Mouse (Mus musculus) hindbrain, embryonic 11.5 days (tissue): ENCODE data around the gene Fam69b. TPM values are rescaled to one million over a fixed set of nuclear protein-coding genes. Genes with fewer than 3 reads are reported as not detected.
"Not testable (repeated sequence)": the region's sequence is repeated elsewhere in the genome, so short reads cannot be mapped to it uniquely, and the experiment has no call there.

Experiments
- ATAC-seq: fragments of 200-750 bp; cut with Nextera tagmentation; 2 replicates; pipeline ENCODE4 v1.8.0; 2017; ENCODE audit warnings: mild to moderate bottlenecking, moderate TSS enrichment, moderate library complexity; ENCODE audit not compliant: low FRiP score
- DNase-seq: peaks from one replicate; pipeline ENCODE4 v3.0.0-alpha.2; 2015; ENCODE audit warnings: low spot score
- H3K27ac ChIP-seq: fragments of 300-500 bp; sonication (generic); 2 replicates; pipeline ENCODE4 v1.5.1; 2014; ENCODE audit warnings: mild to moderate bottlenecking, low read depth, low read length
- H3K27me3 ChIP-seq: fragments of 300-500 bp; sonication (generic); 2 replicates; pipeline ENCODE4 v1.6.1; 2014; ENCODE audit warnings: mild to moderate bottlenecking, low read length, moderate library complexity, mixed read lengths; ENCODE audit not compliant: control insufficient read depth, insufficient read depth
- H3K36me3 ChIP-seq: fragments of 300-500 bp; sonication (generic); 2 replicates; pipeline ENCODE4 v1.6.1; 2014; ENCODE audit warnings: mild to moderate bottlenecking, low read length, moderate library complexity, mixed read lengths; ENCODE audit not compliant: control insufficient read depth, insufficient read depth
- H3K4me1 ChIP-seq: fragments of 300-500 bp; sonication (generic); replicated peaks from 2 replicates; pipeline ENCODE4 v1.6.1; 2014; ENCODE audit warnings: low read length, mixed read lengths; ENCODE audit not compliant: control insufficient read depth, insufficient read depth
- H3K4me2 ChIP-seq: fragments of 300-500 bp; sonication (generic); replicated peaks from 2 replicates; pipeline ENCODE4 v1.6.1; 2014; ENCODE audit warnings: mild to moderate bottlenecking, low read depth, low read length
- H3K4me3 ChIP-seq: fragments of 300-500 bp; sonication (generic); 2 replicates; pipeline ENCODE4 v1.5.1; 2014; ENCODE audit warnings: low read depth, low read length
- H3K9ac ChIP-seq: fragments of 300-500 bp; sonication (generic); 2 replicates; pipeline ENCODE4 v1.6.1; 2014; ENCODE audit warnings: low read depth, low read length
- H3K9me3 ChIP-seq: fragments of 300-500 bp; sonication (generic); 2 replicates; pipeline ENCODE4 v1.6.1; 2016; ENCODE audit warnings: low read length; ENCODE audit not compliant: control insufficient read depth
- WGBS: fragments of 180-500 bp; shearing (Covaris S2); extraction: QIAGEN DNeasy Blood & Tissue Kit; methylation state at CpG from one replicate; pipeline ENCODE4 v1.1.7; 2014; 5-methylcytosine and 5-hydroxymethylcytosine counted together
- polyA plus RNA-seq: library from polyadenylated mRNA; unstranded; fragments of >200 nt; fragmentation: Nextera tagmentation; extraction: Ambion mirVana; gene quantifications from 2 replicates; pipeline ENCODE4 v1.2.1, GENCODE M21; 2014

Fam69b gene
- polyA plus RNA-seq, 1 experiment from 2014 or later: 38.4 TPM

DNA sequence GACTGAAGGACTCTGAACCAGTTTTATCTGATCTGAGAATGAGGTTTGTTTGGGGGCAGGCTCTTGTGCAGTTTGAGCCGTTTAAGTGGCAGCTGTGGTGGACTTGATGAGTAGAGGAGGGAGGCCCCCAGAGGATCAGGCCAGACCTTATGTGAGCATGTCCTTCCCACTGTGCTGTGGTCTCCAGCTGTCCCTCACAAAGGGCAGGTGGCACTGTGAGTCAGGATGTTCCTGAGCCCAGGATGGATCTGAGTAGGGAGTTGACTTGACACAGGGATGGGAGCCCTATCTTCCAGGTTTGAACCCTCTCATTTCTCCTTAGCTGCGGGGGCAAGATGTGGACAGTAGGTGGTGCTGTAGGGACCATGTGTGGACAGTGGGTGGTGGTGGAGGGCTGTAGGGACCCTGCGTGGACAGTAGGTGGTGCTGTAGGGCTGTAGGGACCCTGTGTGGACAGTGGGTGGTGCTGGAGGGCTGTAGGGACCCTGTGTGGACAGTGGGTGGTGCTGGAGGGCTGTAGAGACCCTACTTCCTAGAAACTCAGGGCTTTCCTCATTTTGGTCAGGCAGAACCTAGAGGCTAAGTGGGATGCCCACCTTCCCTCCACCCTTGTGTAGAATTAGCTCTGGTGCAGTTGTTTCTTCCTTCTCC lies 18.5 kb downstream of the Fam69b start:
- Histone ChIP-seq H3K9ac (no peak overlapping the region), H3K4me2 (no peak overlapping the region), H3K9me3 (no peaks in the 10 kb centered on the region), H3K27me3 (no peaks in the 10 kb centered on the region), H3K4me1 (no peaks in the 10 kb centered on the region), H3K27ac (no peak overlapping the region), H3K4me3 (no peak overlapping the region), H3K36me3 (no peaks in the 10 kb centered on the region)
- peak; percentile 94 for ATAC-seq
- DNase-seq: peak; percentile 95
- WGBS: 34% methylated on average over 3 of the region's 3 CpGs

DNA sequence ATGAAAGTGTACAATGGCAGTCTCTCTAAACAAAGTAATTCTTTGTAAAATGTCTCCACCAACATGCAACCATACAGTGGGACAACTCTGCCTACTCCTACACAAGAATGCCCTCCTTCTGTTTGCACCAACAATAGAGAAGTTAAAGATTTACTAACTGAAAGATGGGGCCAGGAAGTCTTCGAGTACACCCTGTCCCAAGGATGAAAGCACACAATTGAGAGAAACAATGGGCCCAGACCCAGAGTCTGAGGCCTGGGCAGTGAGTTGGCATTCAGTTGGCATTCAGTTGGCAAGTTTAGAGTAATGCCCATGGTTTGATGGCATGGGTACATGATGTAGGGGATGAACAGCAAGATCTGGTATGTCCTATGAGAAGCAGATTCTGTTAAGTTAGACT lies 26.4 kb downstream of the Fam69b start:
- ATAC-seq (no peak), DNase-seq (no peak)
- Histone ChIP-seq H3K4me1 (no peaks in the 10 kb centered on the region), H3K9ac (no peak overlapping the region), H3K27me3 (no peaks in the 10 kb centered on the region), H3K4me3 (no peak overlapping the region), H3K27ac (no peak overlapping the region), H3K36me3 (no peaks in the 10 kb centered on the region), H3K4me2 (no peak overlapping the region), H3K9me3 (no peaks in the 10 kb centered on the region)
- 48% methylated on average over 1 of the region's 1 CpGs for WGBS

DNA sequence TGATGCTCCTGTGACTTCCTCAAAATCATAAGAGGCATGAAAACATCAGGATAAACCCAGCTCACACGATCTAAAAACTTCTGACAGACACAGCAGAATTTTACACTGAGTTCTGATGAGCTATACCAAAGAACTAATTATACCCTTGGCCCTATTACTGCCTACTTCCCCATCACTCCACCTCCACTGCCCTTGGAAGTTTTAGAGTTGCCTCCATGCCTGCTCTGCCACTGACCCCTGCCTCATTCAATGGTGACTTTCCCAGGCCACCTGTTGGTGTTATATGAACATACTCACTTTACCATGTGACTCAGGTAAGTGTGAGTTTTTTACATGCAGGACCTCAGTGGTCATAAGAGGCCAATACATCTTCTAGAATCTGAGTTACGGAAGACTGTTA lies 29.2 kb downstream of the Fam69b start:
- 80% methylated on average over 2 of the region's 2 CpGs for WGBS
- no peak for ATAC-seq

GRCm38 (mm10) chr2:26661143-26661752 lies 33.0 kb downstream of the Fam69b start:
- Histone ChIP-seq H3K4me3 (peak overlapping the region; percentile 21), H3K4me1 (no peaks in the 10 kb centered on the region), H3K36me3 (no peaks in the 10 kb centered on the region), H3K4me2 (peak overlapping the region; percentile 54), H3K27me3 (no peaks in the 10 kb centered on the region), H3K9me3 (no peaks in the 10 kb centered on the region), H3K27ac (no peak overlapping the region), H3K9ac (no peak overlapping the region)
- DNase-seq (peak; percentile 50), ATAC-seq (no peak)
- 1% methylated on average over 9 of the region's 20 CpGs for WGBS

More for the DNA sequence above, 29.2 kb downstream of the Fam69b start:
- H3K36me3 ChIP-seq: no peaks in the 10 kb centered on the region
- no peak overlapping the region for H3K27ac ChIP-seq
- H3K9me3 ChIP-seq: no peaks in the 10 kb centered on the region
- no peaks in the 10 kb centered on the region for H3K27me3 ChIP-seq
- H3K4me2 ChIP-seq: no peak overlapping the region
- DNase-seq: no peak
- no peak overlapping the region for H3K9ac ChIP-seq
- H3K4me3 ChIP-seq: no peak overlapping the region
- no peaks in the 10 kb centered on the region for H3K4me1 ChIP-seq

DNA sequence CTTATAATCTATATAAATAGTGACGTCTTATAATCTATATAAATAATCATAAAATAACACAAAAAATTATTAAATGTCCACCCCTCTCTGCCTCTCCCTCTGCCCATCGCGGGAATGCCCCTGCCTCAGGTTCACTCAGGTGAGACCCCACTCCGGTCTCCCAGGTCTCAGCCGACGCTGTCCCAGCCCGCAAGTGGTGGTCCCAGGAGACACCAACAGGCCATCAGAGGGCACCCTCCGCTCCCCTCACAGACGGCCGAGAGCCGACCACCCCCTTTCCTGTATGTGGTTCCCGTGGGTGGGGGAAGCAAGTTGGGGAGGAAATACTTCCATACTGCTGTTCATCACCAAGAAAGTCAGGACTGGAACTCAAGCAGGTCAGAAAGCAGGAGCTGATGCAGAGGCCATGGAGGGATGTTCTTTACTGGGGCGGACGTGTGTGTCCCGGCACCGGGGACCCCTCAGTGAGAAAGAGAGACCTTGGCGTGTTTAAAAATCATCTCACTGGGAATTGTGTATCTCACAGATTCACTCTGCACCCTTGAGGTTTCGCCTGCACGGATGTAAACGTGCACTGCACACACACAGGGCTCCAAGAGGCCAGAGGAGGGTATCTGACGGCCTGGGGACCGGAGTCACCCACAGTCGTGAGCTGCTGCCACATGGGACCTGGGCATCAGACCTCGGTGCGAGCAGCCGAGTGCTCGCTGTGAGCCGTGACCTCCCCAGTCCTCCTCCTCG lies 33.7 kb downstream of the Fam69b start:
- no peak for ATAC-seq
- no peaks in the 10 kb centered on the region for H3K27me3 ChIP-seq
- WGBS: 52% methylated on average over 29 of the region's 29 CpGs
- no peak overlapping the region for H3K27ac ChIP-seq
- no peaks in the 10 kb centered on the region for H3K36me3 ChIP-seq
- peak overlapping the region; percentile 21 for H3K4me3 ChIP-seq
- no peak for DNase-seq
- no peak overlapping the region for H3K9ac ChIP-seq
- no peaks in the 10 kb centered on the region for H3K9me3 ChIP-seq
- H3K4me1 ChIP-seq: no peaks in the 10 kb centered on the region
- H3K4me2 ChIP-seq: peak overlapping the region; percentile 54

- H3K4me2 ChIP-seq: no peak overlapping the region
- H3K27ac ChIP-seq: no peak overlapping the region
- DNase-seq (no peak), ATAC-seq (no peak)
- no peaks in the 10 kb centered on the region for H3K27me3 ChIP-seq
- no peak overlapping the region for H3K9ac ChIP-seq
- H3K36me3 ChIP-seq: no peaks in the 10 kb centered on the region
- H3K4me3 ChIP-seq: no peak overlapping the region
- 83% methylated on average over 13 of the region's 13 CpGs for WGBS
- no peaks in the 10 kb centered on the region for H3K9me3 ChIP-seq
- H3K4me1 ChIP-seq: no peaks in the 10 kb centered on the region
Measured at GRCm38 (mm10) chr2:26662509-26662882, 34.2 kb downstream of the Fam69b start.

DNA sequence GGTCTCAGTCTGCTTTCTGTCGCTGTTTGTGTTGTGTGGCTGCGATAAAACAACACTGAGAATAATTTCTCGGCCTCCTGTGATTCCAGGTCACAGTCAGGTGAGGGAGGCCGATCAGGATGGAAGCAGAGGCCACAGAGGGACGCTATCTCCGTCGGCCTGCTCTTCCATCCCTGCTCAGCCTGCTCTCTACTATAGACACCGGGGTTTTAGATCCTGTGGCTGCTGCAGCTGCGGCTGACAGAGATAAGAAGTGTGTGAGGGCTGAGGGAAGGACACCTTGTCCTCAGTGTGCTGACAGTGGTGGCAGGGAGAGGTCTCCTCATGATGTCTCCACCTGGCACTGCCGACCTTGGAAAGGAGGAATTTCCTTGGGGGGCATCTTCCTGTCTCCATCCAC lies 34.9 kb downstream of the Fam69b start:
- Histone ChIP-seq H3K27ac (no peak overlapping the region), H3K4me3 (no peak overlapping the region), H3K9ac (no peak overlapping the region), H3K9me3 (no peaks in the 10 kb centered on the region), H3K27me3 (no peaks in the 10 kb centered on the region), H3K36me3 (no peaks in the 10 kb centered on the region), H3K4me2 (no peak overlapping the region), H3K4me1 (no peaks in the 10 kb centered on the region)
- ATAC-seq: no peak
- DNase-seq: no peak
- WGBS: 85% methylated on average over 10 of the region's 10 CpGs

DNA sequence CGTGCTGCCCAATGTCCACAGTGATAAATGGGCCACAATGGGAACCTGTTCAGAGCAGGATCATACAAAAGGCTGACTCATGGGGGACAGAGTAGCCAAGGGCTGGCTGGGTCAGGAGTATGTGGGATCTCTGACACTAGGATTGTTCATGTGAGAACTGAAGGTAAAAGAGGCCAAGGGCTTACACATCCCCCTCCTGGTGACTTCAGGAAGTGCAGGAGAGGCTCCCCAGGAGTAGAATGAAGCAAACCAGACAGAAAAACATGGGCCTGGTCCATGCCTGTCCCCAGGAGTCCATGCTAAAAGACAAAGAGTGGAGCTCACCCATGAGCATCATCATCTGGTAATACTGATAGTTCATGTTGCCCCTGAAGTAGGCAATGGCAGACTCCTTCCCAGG lies 35.3 kb downstream of the Fam69b start:
- ATAC-seq, H3K4me2 ChIP-seq, H3K4me1 ChIP-seq, H3K4me3 ChIP-seq, H3K9me3 ChIP-seq, H3K27ac ChIP-seq, H3K36me3 ChIP-seq, H3K9ac ChIP-seq, H3K27me3 ChIP-seq: not testable (repeated sequence)
- DNase-seq: peak; percentile 73
- 89% methylated on average over 1 of the region's 1 CpGs for WGBS

DNA sequence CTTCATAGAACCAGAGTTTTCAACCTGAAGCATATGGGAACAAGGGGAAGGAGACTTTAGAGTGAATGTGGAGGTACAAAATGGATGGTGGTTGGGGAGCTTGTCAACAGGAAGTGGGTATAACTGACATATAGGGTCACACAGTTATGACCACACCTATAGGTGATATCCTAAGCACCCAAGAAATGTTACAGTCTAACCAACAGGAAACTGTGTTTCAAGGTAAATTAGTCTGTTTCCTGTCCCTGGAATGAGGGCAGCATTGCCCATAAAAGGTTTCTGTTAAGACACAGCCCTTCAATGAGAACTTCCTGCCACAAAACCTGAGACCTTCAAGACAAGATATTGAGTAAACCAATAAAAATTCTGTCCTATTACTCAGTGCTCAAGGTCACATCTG lies 40.5 kb downstream of the Fam69b start:
- no peaks in the 10 kb centered on the region for H3K9me3 ChIP-seq
- DNase-seq (no peak), ATAC-seq (no peak)
- no peak overlapping the region for H3K4me3 ChIP-seq
- H3K27ac ChIP-seq: no peak overlapping the region
- no peaks in the 10 kb centered on the region for H3K36me3 ChIP-seq
- H3K4me2 ChIP-seq: no peak overlapping the region
- no peak overlapping the region for H3K9ac ChIP-seq
- no peaks in the 10 kb centered on the region for H3K27me3 ChIP-seq
- H3K4me1 ChIP-seq: no peaks in the 10 kb centered on the region
